Mouse (Mus musculus) olfactory bulb, adult 2 months (tissue): ENCODE data around the gene Serinc5.

Experiments used
- CTCF ChIP-seq: fragments of 200-500 bp; IDR thresholded peaks from 2 replicates; pipeline ENCODE4 v1.5.1; 2012; ENCODE audit warnings: low read depth, mild to moderate bottlenecking, low read length, moderate library complexity; ENCODE audit not compliant: insufficient read depth
- POLR2A ChIP-seq: fragments of 200-500 bp; IDR thresholded peaks from 2 replicates; pipeline ENCODE4 v1.6.1; 2012; ENCODE audit warnings: mild to moderate bottlenecking, low read depth, low read length, moderate library complexity; ENCODE audit not compliant: insufficient read depth

DNA sequence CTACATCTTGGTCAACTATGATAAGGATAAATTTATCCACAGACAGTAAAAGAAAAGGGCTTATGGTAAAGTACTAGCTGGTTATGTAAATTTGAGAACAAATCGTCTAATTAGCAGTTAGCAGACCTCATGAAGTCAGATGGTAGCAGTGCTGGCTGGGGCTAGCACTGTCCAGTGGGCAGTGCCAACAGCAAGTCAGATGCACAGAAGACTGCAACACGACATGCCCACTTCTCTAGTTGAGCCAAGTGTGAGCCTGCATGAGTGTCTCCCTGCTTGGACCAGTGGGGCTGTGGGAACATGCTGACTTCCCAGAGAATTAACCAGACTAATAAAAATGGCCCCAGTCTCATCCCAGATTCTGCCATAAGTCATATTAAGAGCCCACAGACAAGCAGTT is 41.6 kb downstream of the Serinc5 start:
- TF ChIP-seq CTCF (no peak), POLR2A (no peak)
